Mouse (Mus musculus): ENCODE results near the gene Atp6ap1. TPM values are rescaled to one million over a fixed set of nuclear protein-coding genes. Genes with fewer than 3 reads are reported as not detected.

The Atp6ap1 gene
- total RNA-seq, 2 experiments from 2014 or later: 179 to 251 TPM

DNA sequence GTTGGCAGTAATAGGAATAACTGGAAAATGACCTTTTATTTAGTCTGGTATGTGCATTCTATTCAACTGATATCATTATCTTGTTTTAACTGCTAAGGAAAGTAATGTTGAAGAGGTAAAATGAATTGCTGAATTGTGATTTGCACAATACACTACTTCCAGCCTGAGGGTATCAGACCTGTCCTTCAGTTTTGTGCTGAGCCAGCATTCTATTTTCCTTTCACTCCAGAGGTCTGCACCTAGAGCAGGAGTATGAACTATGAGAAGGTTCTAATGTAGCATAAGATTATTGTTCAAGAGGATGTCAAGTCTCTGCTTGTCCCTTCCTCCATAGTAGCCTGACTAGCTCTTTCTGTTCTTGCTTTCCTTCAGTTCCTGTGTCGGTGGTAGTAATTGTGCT is 1.5 kb downstream of the Atp6ap1 start:
- no peak for ATAC-seq (replicated peaks; ENCODE audit: low FRiP score, poor library complexity, severe bottlenecking)

DNA sequence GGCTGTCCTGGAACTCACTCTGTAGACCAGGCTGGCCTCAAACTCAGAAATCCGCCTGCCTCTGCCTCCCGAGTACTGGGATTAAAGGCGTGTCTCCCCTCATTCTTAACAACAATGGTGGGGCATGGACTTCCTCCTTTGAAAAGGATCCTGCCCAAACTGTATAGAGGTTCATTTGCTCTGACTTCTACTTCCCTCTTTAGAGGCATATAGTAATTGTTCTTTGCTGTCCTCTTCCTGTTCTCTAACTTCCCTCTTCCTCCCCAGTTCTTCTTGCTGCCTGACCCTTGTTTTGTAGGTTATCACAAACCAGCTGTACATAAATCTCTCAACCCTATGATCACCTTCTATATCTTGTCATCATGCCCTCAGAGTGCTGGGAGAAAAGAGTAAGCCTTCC is 2.8 kb downstream of the Atp6ap1 start:
- no peak for ATAC-seq (replicated peaks; ENCODE audit: low FRiP score, poor library complexity, severe bottlenecking)

DNA sequence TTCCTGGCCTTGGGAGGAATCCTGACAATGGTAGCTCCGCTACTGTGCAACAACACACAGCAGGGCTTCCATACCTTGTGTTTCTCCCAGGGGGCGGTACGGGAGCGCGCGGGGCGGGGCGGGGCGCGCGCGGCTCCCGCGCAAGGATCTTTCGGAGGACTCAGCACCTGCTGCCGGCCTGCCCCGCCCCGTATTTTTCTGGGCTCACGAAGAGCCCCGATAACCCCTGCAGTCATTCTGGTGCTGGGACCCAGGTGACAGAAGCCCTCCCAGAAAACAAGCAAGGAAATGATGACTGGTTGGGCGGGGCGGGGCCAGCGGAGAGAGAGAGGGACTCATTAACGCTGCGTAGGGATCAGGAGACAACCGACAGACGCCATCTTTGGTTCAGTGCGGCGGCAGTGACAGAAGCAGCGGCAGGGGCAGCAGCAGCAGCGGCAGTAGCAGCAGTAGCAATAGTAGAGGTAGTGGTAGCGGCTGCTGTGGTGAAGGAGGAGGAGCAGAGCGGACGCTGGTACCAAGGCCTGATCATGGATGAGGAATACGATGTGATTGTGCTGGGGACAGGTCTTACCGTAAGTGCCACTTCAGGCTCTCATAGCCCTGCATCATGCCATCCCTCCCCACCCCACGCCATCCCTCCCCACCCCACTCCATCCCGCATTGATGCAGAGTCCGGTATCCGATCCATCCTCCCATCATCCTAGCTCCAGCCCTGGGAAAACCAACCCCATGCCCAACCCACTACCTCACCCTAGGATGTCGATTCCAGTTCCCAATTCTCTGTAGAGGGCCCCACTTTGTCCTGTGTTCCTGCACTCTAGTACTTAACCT is 8.2 kb downstream of the Atp6ap1 start, which contains the start of gene Gdi1:
Gene Gdi1, plus strand, starts transcription at position 132 of the 834 bp plus-strand sequence.
- ATAC-seq (replicated peaks; ENCODE audit: low FRiP score, poor library complexity, severe bottlenecking): peak; percentile 92

DNA sequence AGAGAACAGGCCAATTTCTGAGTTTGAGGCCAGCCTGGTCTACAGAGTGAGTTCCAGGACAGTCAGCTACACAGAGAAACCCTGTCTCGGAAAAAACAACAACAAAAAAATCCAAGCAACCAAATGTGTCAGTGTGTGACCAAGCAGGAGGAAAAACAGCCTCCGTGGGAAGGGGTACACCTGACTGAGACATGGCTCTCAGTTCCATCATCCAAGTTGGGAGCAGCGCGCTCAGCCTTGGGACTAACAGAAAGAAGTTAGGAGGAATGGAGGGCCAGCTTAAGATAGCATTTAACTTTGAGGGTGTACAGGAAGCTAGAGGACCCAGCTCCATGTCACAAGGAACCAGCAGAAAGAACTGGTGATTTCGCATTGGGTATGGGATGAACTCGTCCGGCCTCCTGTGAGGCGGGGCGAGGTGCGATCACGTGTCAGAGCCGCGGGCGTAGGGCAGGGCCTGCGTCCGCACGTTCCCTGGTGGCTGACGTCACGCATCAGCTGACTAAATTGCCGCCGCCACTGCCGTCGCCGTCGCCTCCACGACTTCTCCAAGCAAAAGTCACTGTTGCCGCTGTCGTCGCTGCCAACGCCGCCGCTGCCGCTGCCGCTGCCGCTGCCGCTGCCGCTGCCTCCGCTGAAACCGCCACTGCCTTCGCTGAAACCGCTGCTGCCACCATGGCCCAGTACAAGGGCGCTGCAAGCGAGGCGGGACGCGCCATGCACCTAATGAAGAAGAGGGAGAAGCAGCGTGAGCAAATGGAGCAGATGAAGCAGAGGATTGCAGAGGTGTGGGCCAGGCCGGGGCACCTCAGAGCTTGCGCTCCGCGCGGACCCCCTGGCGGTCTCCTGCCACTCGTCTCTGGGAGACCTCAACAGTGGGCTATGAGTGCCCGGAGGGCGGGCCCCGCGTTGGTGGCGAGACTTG is 15.9 kb downstream of the Atp6ap1 start, which contains the start of gene Fam50a:
Gene Fam50a, plus strand, starts transcription at position 494 of the 925 bp plus-strand sequence.
- ATAC-seq (replicated peaks; ENCODE audit: low FRiP score, poor library complexity, severe bottlenecking): peak; percentile 99

DNA sequence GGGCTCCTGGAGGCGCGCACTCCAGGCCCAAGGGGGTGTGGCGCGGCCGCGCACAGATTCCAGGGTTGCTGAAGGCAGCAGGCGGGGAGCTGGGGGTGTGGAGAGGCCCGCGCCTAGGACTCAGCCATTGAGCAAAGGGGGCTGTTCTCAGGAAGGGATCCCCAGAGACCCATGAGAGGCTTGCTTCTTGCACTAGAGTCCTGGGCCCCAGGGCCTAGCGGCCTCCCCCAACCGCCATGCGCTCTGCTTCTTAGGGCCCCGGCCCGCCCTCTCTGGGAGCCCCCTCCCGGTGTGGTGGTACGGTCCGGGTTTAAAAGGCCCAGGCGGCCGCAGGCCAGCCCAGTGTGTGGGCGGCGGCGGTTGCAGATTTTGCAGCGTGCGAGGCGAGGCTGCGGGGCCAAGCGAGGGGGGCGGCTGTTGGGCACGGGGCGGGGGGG is 31.8 kb downstream of the Atp6ap1 start, which contains the start of gene Plxna3:
Gene Plxna3, plus strand, starts transcription at position 342 of the 437 bp plus-strand sequence.
- ATAC-seq (replicated peaks; ENCODE audit: low FRiP score, poor library complexity, severe bottlenecking): peak; percentile 76

DNA sequence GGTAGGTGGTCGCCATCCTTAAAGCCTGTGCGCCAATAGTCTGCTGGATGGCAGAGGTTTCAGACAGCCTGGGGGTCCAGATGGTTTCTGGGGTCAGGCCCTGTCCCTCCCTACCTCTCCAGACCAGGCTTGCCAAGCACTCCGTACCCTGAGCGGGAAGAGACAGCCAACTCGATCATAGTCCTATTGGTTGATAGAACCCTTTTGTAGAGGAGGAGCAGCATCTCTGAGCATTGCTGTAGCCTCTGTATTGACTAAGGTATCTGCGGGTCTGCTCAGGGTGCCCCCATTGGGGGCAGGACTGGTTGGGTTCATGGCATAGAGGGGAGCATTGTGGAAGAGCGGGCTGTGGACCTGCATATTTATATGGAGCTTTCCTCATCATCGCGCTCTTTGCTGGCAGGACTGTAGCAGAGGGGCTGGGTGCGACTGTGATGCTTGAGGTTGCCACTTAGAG is 32.3 kb downstream of the Atp6ap1 start:
- no peak for ATAC-seq (replicated peaks; ENCODE audit: low FRiP score, poor library complexity, severe bottlenecking)

DNA sequence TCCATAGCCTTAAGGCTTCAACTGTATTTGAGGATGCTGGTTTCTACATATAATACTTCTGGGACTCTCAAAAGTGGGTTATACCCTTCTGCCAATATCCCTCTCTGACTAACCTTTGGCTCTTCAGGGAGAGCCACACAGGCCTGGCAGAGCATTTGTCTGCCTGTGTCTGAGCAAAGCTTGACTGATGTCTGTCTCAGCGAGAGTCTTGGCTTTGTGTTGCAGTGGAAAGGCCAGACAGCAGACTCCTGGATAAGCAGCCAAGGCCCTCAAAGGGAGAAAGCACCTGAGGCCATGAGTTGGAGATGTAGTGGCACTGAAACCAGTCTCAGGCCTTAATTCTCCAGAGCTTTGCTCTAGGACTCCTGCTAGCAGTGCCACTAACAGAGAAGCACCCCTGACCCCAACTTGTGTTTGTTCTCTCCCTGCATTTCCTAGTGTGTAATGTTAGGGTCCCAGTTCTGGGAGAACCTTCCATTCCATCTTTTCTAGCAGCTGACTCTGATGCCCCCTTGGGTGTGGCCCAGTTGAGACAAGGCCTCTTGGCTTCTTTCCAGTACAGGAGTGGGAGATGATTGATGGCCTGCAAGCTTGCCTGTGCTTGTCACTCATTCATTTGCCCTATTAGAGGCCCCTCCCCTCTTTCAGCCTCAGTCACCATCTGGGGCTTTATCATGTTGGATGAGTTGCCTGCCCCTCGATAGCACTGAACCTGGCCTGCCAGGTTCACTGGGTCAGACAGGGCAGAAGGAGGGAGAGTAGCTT is 33.5 kb downstream of the Atp6ap1 start:
- ATAC-seq (replicated peaks; ENCODE audit: low FRiP score, poor library complexity, severe bottlenecking): no peak

DNA sequence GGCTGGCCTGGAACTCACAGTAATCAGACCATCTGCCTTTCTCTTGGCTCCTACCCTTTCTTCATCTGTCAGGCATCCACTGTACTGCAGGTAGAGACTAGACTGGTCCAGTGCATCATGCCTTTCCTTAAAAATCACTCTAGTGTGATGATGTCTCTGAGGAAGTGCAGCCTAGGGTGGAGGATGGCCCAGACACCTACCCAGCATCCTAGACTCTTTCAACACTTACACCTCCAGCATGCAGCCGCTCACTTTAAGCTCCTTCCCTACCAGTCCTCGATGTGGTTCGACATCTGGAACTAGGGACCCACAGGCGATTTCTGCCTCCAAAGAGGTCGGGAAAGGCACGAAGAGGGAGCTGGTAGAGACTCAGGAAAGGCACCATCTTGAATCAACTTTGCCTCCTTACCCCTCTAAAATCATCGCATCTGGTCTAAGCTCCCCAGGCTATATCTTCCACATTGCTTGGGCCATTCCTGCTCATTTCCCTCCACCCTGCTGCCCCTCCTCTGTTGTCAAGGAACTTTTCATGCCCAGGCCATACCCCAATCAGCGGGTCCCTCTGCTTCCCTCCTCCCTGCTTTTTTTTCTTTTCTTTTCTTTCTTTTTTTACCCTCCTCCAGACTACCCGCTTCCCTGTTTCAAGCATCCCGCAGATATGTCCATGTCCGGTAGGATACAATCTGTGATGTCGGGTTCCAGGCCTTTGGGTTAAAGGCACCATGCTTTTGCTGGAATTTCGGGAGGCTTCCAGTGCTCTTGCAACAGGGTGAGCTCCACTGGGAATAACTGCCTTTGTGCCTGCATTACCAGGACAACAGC is 56.0 kb downstream of the Atp6ap1 start:
- ATAC-seq (replicated peaks; ENCODE audit: low FRiP score, poor library complexity, severe bottlenecking): peak; percentile 73

DNA sequence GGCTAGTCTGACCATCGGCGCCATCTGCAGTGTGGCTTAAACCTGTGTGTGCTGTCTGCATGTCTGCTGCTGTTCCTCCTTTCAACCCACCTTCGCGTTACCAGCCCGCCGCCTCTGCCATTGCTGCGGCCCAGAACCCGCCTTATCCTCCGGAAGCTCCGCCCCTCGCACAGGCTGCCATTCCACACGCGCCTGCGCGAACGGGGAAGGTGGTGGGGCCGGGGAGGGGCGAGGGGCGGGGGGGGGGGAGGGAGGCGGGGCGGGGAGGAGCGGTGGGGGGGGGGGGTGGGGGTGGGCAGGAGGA is 56.5 kb downstream of the Atp6ap1 start, which contains the start of gene Lage3:
Gene Lage3, minus strand, starts transcription at position 152 of the 304 bp plus-strand sequence.
- peak; percentile 100 for ATAC-seq (replicated peaks; ENCODE audit: low FRiP score, poor library complexity, severe bottlenecking)

Other genes with a start within 250 kb of the Atp6ap1 start
- not detected in 2 replicates for gene Opn1mw, start 169.6 kb upstream of the Atp6ap1 start, total RNA-seq (2015; ENCODE audit: low replicate concordance)
- not detected in 2 replicates for gene Opn1mw, start 169.6 kb upstream of the Atp6ap1 start, total RNA-seq (2017; ENCODE audit: low replicate concordance)
- gene Mecp2, start 161.7 kb upstream of the Atp6ap1 start, total RNA-seq (2015; ENCODE audit: low replicate concordance): 26.3 and 37.3 TPM in 2 replicates
- gene Mecp2, start 161.7 kb upstream of the Atp6ap1 start, total RNA-seq (2017; ENCODE audit: low replicate concordance): 24.9 and 28.2 TPM in 2 replicates
- gene Tex28, start 129.3 kb upstream of the Atp6ap1 start, total RNA-seq (2015; ENCODE audit: low replicate concordance): not detected in 2 replicates
- gene Tex28, start 129.3 kb upstream of the Atp6ap1 start, total RNA-seq (2017; ENCODE audit: low replicate concordance): not detected in 2 replicates
- not detected in 2 replicates for gene Tktl1, start 119.8 kb upstream of the Atp6ap1 start, total RNA-seq (2015; ENCODE audit: low replicate concordance)
- gene Tktl1, start 119.8 kb upstream of the Atp6ap1 start, total RNA-seq (2017; ENCODE audit: low replicate concordance): not detected in 2 replicates
- gene Flna, start 47.3 kb upstream of the Atp6ap1 start, total RNA-seq (2015; ENCODE audit: low replicate concordance): 103 and 114 TPM in 2 replicates
- gene Flna, start 47.3 kb upstream of the Atp6ap1 start, total RNA-seq (2017; ENCODE audit: low replicate concordance): 122 and 133 TPM in 2 replicates
- 39.3 and 44.4 TPM in 2 replicates for gene Emd, start 42.4 kb upstream of the Atp6ap1 start, total RNA-seq (2015; ENCODE audit: low replicate concordance)
- gene Emd, start 42.4 kb upstream of the Atp6ap1 start, total RNA-seq (2017; ENCODE audit: low replicate concordance): 23.2 and 29.5 TPM in 2 replicates
- gene Rpl10, start 26.3 kb upstream of the Atp6ap1 start, total RNA-seq (2015; ENCODE audit: low replicate concordance): 718 and 731 TPM in 2 replicates
- 354 and 377 TPM in 2 replicates for gene Rpl10, start 26.3 kb upstream of the Atp6ap1 start, total RNA-seq (2017; ENCODE audit: low replicate concordance)
- 41.8 and 53.2 TPM in 2 replicates for gene Taz, start 15.2 kb upstream of the Atp6ap1 start, total RNA-seq (2015; ENCODE audit: low replicate concordance)
- 13.8 and 18.6 TPM in 2 replicates for gene Taz, start 15.2 kb upstream of the Atp6ap1 start, total RNA-seq (2017; ENCODE audit: low replicate concordance)
- 108 and 154 TPM in 2 replicates for gene Dnase1l1, start 14.8 kb upstream of the Atp6ap1 start, total RNA-seq (2015; ENCODE audit: low replicate concordance)
- gene Dnase1l1, start 14.8 kb upstream of the Atp6ap1 start, total RNA-seq (2017; ENCODE audit: low replicate concordance): 73.7 and 110 TPM in 2 replicates
- 185 and 200 TPM in 2 replicates for gene Gdi1, start 7.9 kb downstream of the Atp6ap1 start, total RNA-seq (2015; ENCODE audit: low replicate concordance)
- gene Gdi1, start 7.9 kb downstream of the Atp6ap1 start, total RNA-seq (2017; ENCODE audit: low replicate concordance): 65.1 and 108 TPM in 2 replicates
- gene Fam50a, start 15.9 kb downstream of the Atp6ap1 start, total RNA-seq (2015; ENCODE audit: low replicate concordance): 20.5 and 38.1 TPM in 2 replicates
- gene Fam50a, start 15.9 kb downstream of the Atp6ap1 start, total RNA-seq (2017; ENCODE audit: low replicate concordance): 30.1 and 43.0 TPM in 2 replicates
- gene Plxna3, start 32.0 kb downstream of the Atp6ap1 start, total RNA-seq (2015; ENCODE audit: low replicate concordance): not detected in 2 replicates
- gene Plxna3, start 32.0 kb downstream of the Atp6ap1 start, total RNA-seq (2017; ENCODE audit: low replicate concordance): not detected in 2 replicates
- gene Lage3, start 56.5 kb downstream of the Atp6ap1 start, total RNA-seq (2015; ENCODE audit: low replicate concordance): 15.1 and 20.9 TPM in 2 replicates
- 8.2 and 9.5 TPM in 2 replicates for gene Lage3, start 56.5 kb downstream of the Atp6ap1 start, total RNA-seq (2017; ENCODE audit: low replicate concordance)
- 32.4 and 36.9 TPM in 2 replicates for gene Ubl4a, start 76.1 kb downstream of the Atp6ap1 start, total RNA-seq (2015; ENCODE audit: low replicate concordance)
- 5.3 and 11.0 TPM in 2 replicates for gene Ubl4a, start 76.1 kb downstream of the Atp6ap1 start, total RNA-seq (2017; ENCODE audit: low replicate concordance)
- gene Slc10a3, start 76.3 kb downstream of the Atp6ap1 start, total RNA-seq (2015; ENCODE audit: low replicate concordance): 1.8 and 9.6 TPM in 2 replicates
- 2.2 TPM in 1 of 2 replicates, not detected in the other for gene Slc10a3, start 76.3 kb downstream of the Atp6ap1 start, total RNA-seq (2017; ENCODE audit: low replicate concordance)
- gene Fam3a, start 96.2 kb downstream of the Atp6ap1 start, total RNA-seq (2015; ENCODE audit: low replicate concordance): 6.3 and 12.3 TPM in 2 replicates
- 0.68 and 3.6 TPM in 2 replicates for gene Fam3a, start 96.2 kb downstream of the Atp6ap1 start, total RNA-seq (2017; ENCODE audit: low replicate concordance)
- gene Ikbkg, start 96.2 kb downstream of the Atp6ap1 start, total RNA-seq (2015; ENCODE audit: low replicate concordance): 5.4 and 16.2 TPM in 2 replicates
- 12.8 and 16.8 TPM in 2 replicates for gene Ikbkg, start 96.2 kb downstream of the Atp6ap1 start, total RNA-seq (2017; ENCODE audit: low replicate concordance)
- gene G6pdx, start 132.1 kb downstream of the Atp6ap1 start, total RNA-seq (2015; ENCODE audit: low replicate concordance): 63.7 and 64.9 TPM in 2 replicates
- gene G6pdx, start 132.1 kb downstream of the Atp6ap1 start, total RNA-seq (2017; ENCODE audit: low replicate concordance): 38.5 and 45.2 TPM in 2 replicates
- gene Gm6880, start 184.3 kb downstream of the Atp6ap1 start, total RNA-seq (2015; ENCODE audit: low replicate concordance): not detected in 2 replicates
- gene Gm6880, start 184.3 kb downstream of the Atp6ap1 start, total RNA-seq (2017; ENCODE audit: low replicate concordance): not detected in 2 replicates